Mouse (Mus musculus) liver, embryonic 13.5 days (tissue): ENCODE measurements around the gene 4933406M09Rik. TPM values are rescaled to one million over a fixed set of nuclear protein-coding genes. Genes with fewer than 3 reads are reported as not detected.

Source experiments
- ATAC-seq: fragments of 200-750 bp; cut with Nextera tagmentation; 2 replicates; pipeline ENCODE4 v1.8.0; 2017; ENCODE audit warnings: low read depth, mild to moderate bottlenecking, moderate number of reproducible peaks, moderate library complexity
- DNase-seq: peaks from one replicate; pipeline ENCODE4 v3.0.0; 2022
- H3K27ac ChIP-seq: fragments of 300-500 bp; sonication (generic); 2 replicates; pipeline ENCODE4 v1.5.1; 2015; ENCODE audit warnings: moderate library complexity, mild to moderate bottlenecking, inconsistent platforms
- H3K27me3 ChIP-seq: fragments of 300-500 bp; sonication (generic); 2 replicates; pipeline ENCODE4 v1.6.1; 2015; ENCODE audit warnings: mild to moderate bottlenecking, inconsistent platforms
- H3K36me3 ChIP-seq: fragments of 300-500 bp; sonication (generic); 2 replicates; pipeline ENCODE4 v1.6.1; 2015; ENCODE audit warnings: mild to moderate bottlenecking, inconsistent platforms
- H3K4me1 ChIP-seq: fragments of 300-500 bp; sonication (generic); replicated peaks from 2 replicates; pipeline ENCODE4 v1.6.1; 2015; ENCODE audit warnings: inconsistent platforms
- H3K4me2 ChIP-seq: fragments of 300-500 bp; sonication (generic); 2 replicates; pipeline ENCODE4 v1.6.1; 2015; ENCODE audit warnings: inconsistent platforms, mild to moderate bottlenecking, moderate library complexity
- H3K4me3 ChIP-seq: fragments of 300-500 bp; sonication (generic); replicated peaks from 2 replicates; pipeline ENCODE4 v1.5.1; 2015; ENCODE audit warnings: mild to moderate bottlenecking, inconsistent platforms
- H3K9ac ChIP-seq: fragments of 300-500 bp; sonication (generic); 2 replicates; pipeline ENCODE4 v1.6.1; 2015; ENCODE audit warnings: mild to moderate bottlenecking, inconsistent platforms
- H3K9me3 ChIP-seq: fragments of 300-500 bp; sonication (generic); replicated peaks from 2 replicates; pipeline ENCODE4 v1.6.1; 2016; ENCODE audit warnings: inconsistent platforms
- WGBS: fragments of 180-500 bp; shearing (Covaris S2); methylation state at CpG from one replicate; pipeline ENCODE4 v1.1.7; 2015; ENCODE audit not compliant: insufficient replicate concordance; 5-methylcytosine and 5-hydroxymethylcytosine counted together
- polyA plus RNA-seq: library from polyadenylated mRNA; unstranded; fragments of >200 nt; fragmentation: Nextera tagmentation; extraction: Ambion mirVana; gene quantifications from 2 replicates; pipeline ENCODE4 v1.2.1, GENCODE M21; 2015

Gene 4933406M09Rik
- polyA plus RNA-seq, 1 experiment from 2014 or later = not detected

GRCm38 (mm10) chr1:134440437-134440836 is 54.7 kb downstream of the 4933406M09Rik start:
- H3K4me3 ChIP-seq = no peak overlapping the region
- WGBS = 70% methylated on average over 6 of the region's 6 CpGs
- H3K27ac ChIP-seq = no peak overlapping the region
- H3K4me1 ChIP-seq = peaks cover 28% of the 10 kb centered on the region; the same call in 1 of the 2 replicates
- no peak for ATAC-seq
- H3K36me3 ChIP-seq = no peaks in the 10 kb centered on the region
- DNase-seq = no peak
- no peaks in the 10 kb centered on the region for H3K27me3 ChIP-seq
- no peak overlapping the region for H3K9ac ChIP-seq
- H3K9me3 ChIP-seq = no peaks in the 10 kb centered on the region
- H3K4me2 ChIP-seq = no peak overlapping the region

Other genes starting within 250 kb of the 4933406M09Rik start
- 1.8 and 2.4 TPM in 2 replicates for gene Chil1, start 203.8 kb upstream of the 4933406M09Rik start, polyA plus RNA-seq
- 1.6 and 1.9 TPM in 2 replicates for gene Mybph, start 192.5 kb upstream of the 4933406M09Rik start, polyA plus RNA-seq
- gene Adora1, start 150.5 kb upstream of the 4933406M09Rik start, polyA plus RNA-seq = 0.12 and 0.13 TPM in 2 replicates
- gene Myog, start 96.0 kb upstream of the 4933406M09Rik start, polyA plus RNA-seq = 2.7 and 4.1 TPM in 2 replicates
- 1.1 and 1.2 TPM in 2 replicates for gene Ppfia4, start 53.0 kb upstream of the 4933406M09Rik start, polyA plus RNA-seq
- 58.8 and 67.9 TPM in 2 replicates for gene Tmem183a, start 24.0 kb upstream of the 4933406M09Rik start, polyA plus RNA-seq
- gene Cyb5r1, start 19.6 kb downstream of the 4933406M09Rik start, polyA plus RNA-seq = 20.4 TPM in 2 replicates
- gene Adipor1, start 29.4 kb downstream of the 4933406M09Rik start, polyA plus RNA-seq = 130 and 138 TPM in 2 replicates
- gene Klhl12, start 69.6 kb downstream of the 4933406M09Rik start, polyA plus RNA-seq = 34.7 and 37.4 TPM in 2 replicates
- gene Rabif, start 108.7 kb downstream of the 4933406M09Rik start, polyA plus RNA-seq = 19.8 and 23.9 TPM in 2 replicates
- not detected in 2 replicates for gene Mgat4e, start 163.7 kb downstream of the 4933406M09Rik start, polyA plus RNA-seq
- gene Kdm5b, start 174.2 kb downstream of the 4933406M09Rik start, polyA plus RNA-seq = 7.6 and 7.7 TPM in 2 replicates